Mouse (Mus musculus) liver, embryonic 14.5 days (tissue): Measurements from ENCODE around the gene Rora. TPM values are rescaled to one million over a fixed set of nuclear protein-coding genes. Genes with fewer than 3 reads are reported as not detected.
A peak's percentile ranks its signal among the peaks of the same experiment; 100 is the strongest.

Experiments used
- ATAC-seq: fragments of 200-750 bp; cut with Nextera tagmentation; 2 replicates; pipeline ENCODE4 v1.8.0; 2017; ENCODE audit warnings: moderate number of reproducible peaks, mild to moderate bottlenecking, moderate library complexity; ENCODE audit not compliant: insufficient read depth
- DNase-seq, 3 experiments: peaks; one replicate each; pipeline ENCODE4 v3.0.0-alpha.2; 2012 to 2013; ENCODE audit warnings: low read depth in 3 of 3, low spot score in 3 of 3
- H3K27ac ChIP-seq: fragments of 300-500 bp; sonication (generic); 2 replicates; pipeline ENCODE4 v1.5.1; 2014; ENCODE audit warnings: moderate library complexity, mild to moderate bottlenecking, control low read depth, inconsistent platforms
- H3K27me3 ChIP-seq: fragments of 300-500 bp; sonication (generic); 2 replicates; pipeline ENCODE4 v1.6.1; 2014; ENCODE audit warnings: mild to moderate bottlenecking, low read length, moderate library complexity; ENCODE audit not compliant: control insufficient read depth, insufficient read depth
- H3K36me3 ChIP-seq: fragments of 300-500 bp; sonication (generic); replicated peaks from 2 replicates; pipeline ENCODE4 v1.6.1; 2014; ENCODE audit warnings: low read depth; ENCODE audit not compliant: control insufficient read depth, insufficient read depth
- H3K4me1 ChIP-seq, 2 experiments: fragments of 200-500 bp in 1 of 2; fragments of 300-500 bp in 1 of 2; sonication (generic) in 1 of 2; replicated peaks; 2 replicates each; pipeline ENCODE4 v1.6.1; 2012 to 2014; ENCODE audit warnings: antibody characterized with exemption in 1 of 2, inconsistent platforms in 1 of 2, low read length in 1 of 2; ENCODE audit not compliant: control insufficient read depth in 2 of 2, insufficient read depth in 2 of 2
- H3K4me2 ChIP-seq: fragments of 300-500 bp; sonication (generic); 2 replicates; pipeline ENCODE4 v1.6.1; 2014; ENCODE audit warnings: low read depth, mild to moderate bottlenecking, control low read depth, moderate library complexity
- H3K4me3 ChIP-seq, 2 experiments: fragments of 200-500 bp in 1 of 2; fragments of 300-500 bp in 1 of 2; sonication (generic) in 1 of 2; 2 replicates each; pipeline ENCODE4 v1.5.1; 2012 to 2014; ENCODE audit warnings: low read depth in 2 of 2, low read length in 2 of 2, mild to moderate bottlenecking in 2 of 2, control low read depth in 1 of 2, inconsistent platforms in 1 of 2, moderate library complexity in 1 of 2; ENCODE audit not compliant: insufficient read depth in 1 of 2
- H3K9ac ChIP-seq: fragments of 300-500 bp; sonication (generic); replicated peaks from 2 replicates; pipeline ENCODE4 v1.6.1; 2014; ENCODE audit warnings: mild to moderate bottlenecking, control low read depth, moderate library complexity
- H3K9me3 ChIP-seq: fragments of 300-500 bp; sonication (generic); 2 replicates; pipeline ENCODE4 v1.6.1; 2016; ENCODE audit warnings: low read length, mixed read lengths; ENCODE audit not compliant: control insufficient read depth
- CTCF ChIP-seq: IDR thresholded peaks from 2 replicates; pipeline ENCODE4 v1.5.1; 2016; ENCODE audit warnings: antibody characterized with exemption, low read depth, control low read depth
- EP300 ChIP-seq: IDR thresholded peaks from 2 replicates; pipeline ENCODE4 v1.6.1; 2016; ENCODE audit warnings: antibody characterized with exemption, low read depth
- WGBS: fragments of 180-500 bp; shearing (Covaris S2); extraction: QIAGEN DNeasy Blood & Tissue Kit; methylation state at CpG from one replicate; pipeline ENCODE4 v1.1.7; 2014; ENCODE audit not compliant: insufficient replicate concordance; 5-methylcytosine and 5-hydroxymethylcytosine counted together
- polyA plus RNA-seq, 2 experiments: library from polyadenylated mRNA; depleted of rRNA in 1 of 2; stranded (reverse) in 1 of 2; unstranded in 1 of 2; fragments of >200 nt; fragmentation: Nextera tagmentation in 1 of 2; extraction: Ambion mirVana in 1 of 2; gene quantifications; 2 replicates each; pipeline versions ENCODE4 v1.2.1 to v1.2.3; 2012 to 2014

The Rora gene
- polyA plus RNA-seq, 2 experiments, result 0.85 to 2.9 TPM

GRCm38 (mm10) chr9:69319913-69320634, 666.5 kb downstream of the Rora start:
- Histone ChIP-seq H3K27ac (no peak overlapping the region), H3K4me3 (no peak overlapping the region)

GRCm38 (mm10) chr9:69320635-69321027, 667.0 kb downstream of the Rora start:
- H3K4me2 ChIP-seq, result no peak overlapping the region
- H3K27ac ChIP-seq, result no peak overlapping the region
- H3K9me3 ChIP-seq, result no peaks in the 10 kb centered on the region
- no peak overlapping the region for H3K9ac ChIP-seq
- H3K36me3 ChIP-seq, result no peaks in the 10 kb centered on the region
- DNase-seq (no peak), ATAC-seq (no peak)
- TF ChIP-seq CTCF (no peak), EP300 (no peak)
- H3K4me3 ChIP-seq, result no peak overlapping the region
- peaks cover 7 to 18% of the 10 kb centered on the region in 2 experiments for H3K4me1 ChIP-seq
- H3K27me3 ChIP-seq, result no peaks in the 10 kb centered on the region
- WGBS, result 33% methylated on average over 3 of the region's 3 CpGs

More at GRCm38 (mm10) chr9:69319913-69320634, 666.5 kb downstream of the Rora start:
- TF ChIP-seq EP300, result no peak
- no peak for TF ChIP-seq CTCF
- no peak overlapping the region for H3K9ac ChIP-seq
- H3K4me2 ChIP-seq, result no peak overlapping the region
- ATAC-seq, result no peak
- no peaks in the 10 kb centered on the region for H3K36me3 ChIP-seq
- H3K27me3 ChIP-seq, result no peaks in the 10 kb centered on the region
- no peak for DNase-seq
- WGBS, result 8% methylated on average over 10 of the region's 10 CpGs
- peaks cover 7 to 19% of the 10 kb centered on the region in 2 experiments for H3K4me1 ChIP-seq
- H3K9me3 ChIP-seq, result no peaks in the 10 kb centered on the region

DNA sequence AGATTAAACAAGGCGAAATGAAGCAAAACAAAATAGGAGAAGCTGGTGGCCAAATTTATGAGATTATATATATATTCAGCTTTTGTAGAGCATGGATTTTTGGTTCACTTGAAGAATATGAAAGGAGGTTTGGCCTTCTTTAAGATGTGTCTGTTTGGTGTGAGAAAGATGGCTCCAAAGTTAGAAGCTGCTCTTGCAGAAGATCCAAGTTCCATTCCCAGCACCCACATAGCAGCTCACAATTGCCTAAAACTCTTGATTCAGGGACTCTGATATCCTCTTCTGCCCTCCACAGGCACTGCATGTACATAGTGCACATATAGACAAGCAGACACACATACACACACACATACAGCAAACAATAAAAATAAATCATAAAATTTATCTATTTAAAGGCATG, 668.4 kb downstream of the Rora start:
- H3K4me1 ChIP-seq, result peaks cover 7 to 18% of the 10 kb centered on the region in 2 experiments
- H3K36me3 ChIP-seq, result no peaks in the 10 kb centered on the region
- H3K9me3 ChIP-seq, result no peaks in the 10 kb centered on the region
- ATAC-seq (no peak), DNase-seq (no peak)
- 69% methylated on average over 1 of the region's 1 CpGs for WGBS
- H3K4me3 ChIP-seq, result no peak overlapping the region
- no peak overlapping the region for H3K4me2 ChIP-seq
- no peak overlapping the region for H3K27ac ChIP-seq
- H3K27me3 ChIP-seq, result no peaks in the 10 kb centered on the region
- no peak overlapping the region for H3K9ac ChIP-seq
- TF ChIP-seq EP300, result no peak
- no peak for TF ChIP-seq CTCF

DNA sequence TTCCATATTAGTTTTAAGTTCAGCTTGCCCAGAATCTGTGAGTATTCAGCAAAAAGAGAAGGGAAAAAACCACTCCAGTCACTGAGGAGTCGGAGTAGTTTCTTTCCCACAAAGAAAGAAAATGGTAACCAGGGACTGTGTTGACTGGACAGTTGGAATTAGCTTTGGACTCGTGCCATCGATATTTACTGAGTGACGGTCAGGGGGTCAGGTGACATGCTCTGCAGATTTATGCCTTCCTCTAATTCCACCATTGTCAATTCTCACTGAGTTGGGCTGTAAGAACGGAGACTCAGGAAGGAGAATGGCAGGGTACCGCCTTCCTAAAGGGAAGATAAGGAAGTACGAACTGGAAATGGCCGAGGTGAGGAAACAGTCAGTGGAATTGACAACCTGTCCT, 670.2 kb downstream of the Rora start:
- WGBS, result 20% methylated on average over 8 of the region's 8 CpGs
- Histone ChIP-seq H3K27ac (no peak overlapping the region), H3K4me2 (peak overlapping the region; percentile 18), H3K27me3 (no peaks in the 10 kb centered on the region), H3K9ac (no peak overlapping the region), H3K4me1 (peaks cover 7 to 22% of the 10 kb centered on the region in 2 experiments), H3K9me3 (no peaks in the 10 kb centered on the region), H3K36me3 (no peaks in the 10 kb centered on the region), H3K4me3 (no peak overlapping the region)
- DNase-seq (no peak), ATAC-seq (no peak)
- TF ChIP-seq EP300 (no peak), CTCF (no peak)

GRCm38 (mm10) chr9:69327077-69327476, 673.5 kb downstream of the Rora start:
- DNase-seq (no peak), ATAC-seq (no peak)
- H3K4me1 ChIP-seq, result peaks cover 7 to 22% of the 10 kb centered on the region in 2 experiments
- TF ChIP-seq CTCF, result no peak
- TF ChIP-seq EP300, result no peak
- H3K4me2 ChIP-seq, result no peak overlapping the region
- H3K9me3 ChIP-seq, result no peaks in the 10 kb centered on the region
- H3K4me3 ChIP-seq, result no peak overlapping the region
- H3K27me3 ChIP-seq, result no peaks in the 10 kb centered on the region
- no peak overlapping the region for H3K9ac ChIP-seq
- WGBS, result 64% methylated on average over 9 of the region's 9 CpGs
- no peaks in the 10 kb centered on the region for H3K36me3 ChIP-seq
- H3K27ac ChIP-seq, result no peak overlapping the region
